Mouse (Mus musculus): Measurements from ENCODE around the gene Map4k2. TPM values are rescaled to one million over a fixed set of nuclear protein-coding genes. Genes with fewer than 3 reads are reported as not detected.

Gene Map4k2
- polyA plus RNA-seq, 1 experiment from 2014 or later, result 10.1 TPM

DNA sequence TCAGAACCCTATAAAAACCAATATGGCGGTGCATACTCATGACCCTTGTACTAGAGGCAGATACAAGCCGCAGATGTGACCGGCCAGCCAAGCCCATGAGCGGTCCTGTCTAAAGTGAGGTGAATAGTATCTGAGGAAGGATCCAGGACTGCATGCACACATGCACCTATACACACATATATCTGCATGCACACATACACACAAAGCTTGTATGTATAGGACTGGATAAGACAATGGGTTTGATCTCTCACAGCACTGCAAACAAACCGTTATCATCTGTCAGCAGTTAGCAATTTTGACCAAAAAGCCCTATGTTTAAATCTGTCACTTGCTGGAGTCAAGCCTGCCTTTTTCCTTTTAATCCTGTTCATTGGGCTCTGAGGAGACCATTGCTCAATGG, 38.8 kb upstream of the Map4k2 start:
- Histone ChIP-seq H3K4me2 (no peak overlapping the region), H3K36me3 (ENCODE audit: control insufficient read depth, insufficient read depth, low read length) (peaks cover 15% of the 10 kb centered on the region), H3K9me3 (replicated peaks; ENCODE audit: control insufficient read depth, low read length) (no peaks in the 10 kb centered on the region), H3K27me3 (ENCODE audit: control insufficient read depth, insufficient read depth, low read length) (no peaks in the 10 kb centered on the region), H3K27ac (ENCODE audit: low read depth, low read length) (no peak overlapping the region; the same call in 1 of the 2 replicates), H3K4me3 (ENCODE audit: low read depth, low read length) (no peak overlapping the region), H3K9ac (ENCODE audit: low read depth, low read length) (0 out of 2 replicates have a peak overlapping the region, but pooled peaks have one; percentile 3), H3K4me1 (ENCODE audit: control insufficient read depth, insufficient read depth, low read length) (peaks cover 39% of the 10 kb centered on the region)
- no peak for ATAC-seq (replicated peaks; ENCODE audit: insufficient number of reproducible peaks, low FRiP score, low TSS enrichment)
- WGBS (ENCODE audit: insufficient replicate concordance), result 91% methylated on average over 5 of the region's 5 CpGs

DNA sequence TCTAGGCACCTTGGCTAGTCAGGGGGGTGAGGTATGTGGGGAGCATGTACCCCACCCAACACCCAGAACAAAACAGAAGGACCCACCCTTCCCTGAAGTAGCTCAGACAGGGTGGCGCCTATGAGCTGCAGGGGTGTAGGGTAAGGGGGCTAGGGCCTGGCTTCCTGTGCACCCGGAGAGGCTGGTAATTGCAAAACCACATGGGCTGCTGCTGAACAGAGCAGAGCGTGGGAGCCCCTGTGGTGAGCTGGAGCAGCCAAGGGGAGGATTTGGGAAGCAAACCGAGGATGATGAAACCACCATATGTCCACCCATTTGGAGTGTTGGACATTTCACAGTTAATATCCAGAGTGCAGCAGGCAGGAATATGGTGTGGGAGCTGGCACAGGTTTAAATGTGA, 38.4 kb upstream of the Map4k2 start:
- Histone ChIP-seq H3K4me2 (no peak overlapping the region), H3K27ac (ENCODE audit: low read depth, low read length) (no peak overlapping the region; the same call in 1 of the 2 replicates), H3K4me1 (ENCODE audit: control insufficient read depth, insufficient read depth, low read length) (peaks cover 43% of the 10 kb centered on the region), H3K9ac (ENCODE audit: low read depth, low read length) (0 out of 2 replicates have a peak overlapping the region, but pooled peaks have one; percentile 3), H3K36me3 (ENCODE audit: control insufficient read depth, insufficient read depth, low read length) (peaks cover 14% of the 10 kb centered on the region), H3K4me3 (ENCODE audit: low read depth, low read length) (no peak overlapping the region), H3K27me3 (ENCODE audit: control insufficient read depth, insufficient read depth, low read length) (no peaks in the 10 kb centered on the region), H3K9me3 (replicated peaks; ENCODE audit: control insufficient read depth, low read length) (no peaks in the 10 kb centered on the region)
- 34% methylated on average over 4 of the region's 4 CpGs for WGBS (ENCODE audit: insufficient replicate concordance)
- no peak for ATAC-seq (replicated peaks; ENCODE audit: insufficient number of reproducible peaks, low FRiP score, low TSS enrichment)

DNA sequence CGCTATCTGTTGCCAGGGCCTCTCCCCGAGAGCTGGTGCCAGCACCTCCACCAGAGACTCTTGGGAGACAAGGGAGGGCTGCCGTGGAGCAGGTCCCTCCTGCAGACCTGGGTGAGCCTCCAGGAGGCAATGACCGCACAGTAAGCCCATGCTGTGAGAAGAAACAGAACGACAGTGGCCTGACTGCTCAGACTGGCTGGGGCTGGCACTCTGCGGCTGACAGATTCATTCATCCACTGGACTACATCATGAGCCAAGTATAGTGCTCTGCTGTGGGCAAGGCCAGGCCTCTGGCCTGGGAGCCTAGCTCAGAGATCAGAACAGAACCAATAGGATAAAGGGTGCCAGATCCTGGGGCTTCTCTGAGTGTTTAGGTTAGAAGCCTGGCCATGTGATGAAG, 37.1 kb upstream of the Map4k2 start:
- no peak overlapping the region for H3K4me2 ChIP-seq
- no peak overlapping the region for H3K4me3 ChIP-seq (ENCODE audit: low read depth, low read length)
- peaks cover 42% of the 10 kb centered on the region for H3K4me1 ChIP-seq (ENCODE audit: control insufficient read depth, insufficient read depth, low read length)
- 53% methylated on average over 6 of the region's 6 CpGs for WGBS (ENCODE audit: insufficient replicate concordance)
- no peaks in the 10 kb centered on the region for H3K27me3 ChIP-seq (ENCODE audit: control insufficient read depth, insufficient read depth, low read length)
- no peak for ATAC-seq (replicated peaks; ENCODE audit: insufficient number of reproducible peaks, low FRiP score, low TSS enrichment)
- no peak overlapping the region for H3K27ac ChIP-seq (ENCODE audit: low read depth, low read length)
- H3K36me3 ChIP-seq (ENCODE audit: control insufficient read depth, insufficient read depth, low read length), result peaks cover 5% of the 10 kb centered on the region
- H3K9me3 ChIP-seq (replicated peaks; ENCODE audit: control insufficient read depth, low read length), result no peaks in the 10 kb centered on the region
- H3K9ac ChIP-seq (ENCODE audit: low read depth, low read length), result 0 out of 2 replicates have a peak overlapping the region, but pooled peaks have one; percentile 11

GRCm38 (mm10) chr19:6304787-6305516, 36.0 kb upstream of the Map4k2 start:
- no peak overlapping the region for H3K4me2 ChIP-seq
- no peak overlapping the region for H3K27ac ChIP-seq (ENCODE audit: low read depth, low read length)

DNA sequence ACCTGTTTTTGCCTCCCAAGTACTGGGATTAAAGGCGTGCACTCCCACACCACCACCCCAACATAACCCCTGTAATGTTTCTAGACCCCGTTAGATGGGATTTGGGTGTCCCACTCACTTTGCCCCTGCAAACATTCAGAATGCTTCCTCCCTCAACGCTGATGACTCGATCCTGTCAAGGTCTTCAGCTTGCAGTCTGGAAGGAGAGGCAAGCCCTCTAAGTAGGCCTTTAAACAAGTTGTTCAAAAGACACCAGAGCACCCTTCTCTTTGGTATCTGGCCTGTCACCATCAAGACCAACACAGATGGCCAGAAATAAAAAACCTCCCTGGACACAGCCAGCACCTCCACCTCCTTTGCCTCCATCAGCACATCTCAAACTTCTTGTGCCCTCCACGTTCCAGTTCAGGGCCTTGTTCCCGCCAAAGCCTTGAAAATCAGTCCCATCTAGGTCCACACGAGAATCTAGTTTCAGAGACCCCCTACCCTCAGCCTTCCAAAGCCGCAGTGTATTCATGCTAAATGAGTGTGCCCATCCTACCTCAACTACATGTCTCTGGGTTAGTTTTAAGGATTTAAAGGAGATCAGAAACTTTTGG, 35.3 kb upstream of the Map4k2 start:
- H3K27ac ChIP-seq (ENCODE audit: low read depth, low read length), result peak overlapping the region; percentile 65
- peaks cover 28% of the 10 kb centered on the region for H3K4me1 ChIP-seq (ENCODE audit: control insufficient read depth, insufficient read depth, low read length)
- no peaks in the 10 kb centered on the region for H3K27me3 ChIP-seq (ENCODE audit: control insufficient read depth, insufficient read depth, low read length)
- WGBS (ENCODE audit: insufficient replicate concordance), result 50% methylated on average over 8 of the region's 8 CpGs
- no peaks in the 10 kb centered on the region for H3K9me3 ChIP-seq (replicated peaks; ENCODE audit: control insufficient read depth, low read length)
- H3K9ac ChIP-seq (ENCODE audit: low read depth, low read length), result peak overlapping the region; percentile 75
- peaks cover 4% of the 10 kb centered on the region; the same call in 1 of the 2 replicates for H3K36me3 ChIP-seq (ENCODE audit: control insufficient read depth, insufficient read depth, low read length)
- H3K4me2 ChIP-seq, result peak overlapping the region; percentile 79
- no peak for ATAC-seq (replicated peaks; ENCODE audit: insufficient number of reproducible peaks, low FRiP score, low TSS enrichment)
- peak overlapping the region; percentile 69 for H3K4me3 ChIP-seq (ENCODE audit: low read depth, low read length)

More at GRCm38 (mm10) chr19:6304787-6305516, 36.0 kb upstream of the Map4k2 start:
- no peaks in the 10 kb centered on the region for H3K27me3 ChIP-seq (ENCODE audit: control insufficient read depth, insufficient read depth, low read length)
- WGBS (ENCODE audit: insufficient replicate concordance), result 22% methylated on average over 5 of the region's 5 CpGs
- H3K4me1 ChIP-seq (ENCODE audit: control insufficient read depth, insufficient read depth, low read length), result peaks cover 33% of the 10 kb centered on the region
- no peak overlapping the region for H3K4me3 ChIP-seq (ENCODE audit: low read depth, low read length)
- no peak for ATAC-seq (replicated peaks; ENCODE audit: insufficient number of reproducible peaks, low FRiP score, low TSS enrichment)
- H3K36me3 ChIP-seq (ENCODE audit: control insufficient read depth, insufficient read depth, low read length), result peaks cover 3% of the 10 kb centered on the region; the same call in 1 of the 2 replicates
- H3K9ac ChIP-seq (ENCODE audit: low read depth, low read length), result no peak overlapping the region
- H3K9me3 ChIP-seq (replicated peaks; ENCODE audit: control insufficient read depth, low read length), result no peaks in the 10 kb centered on the region

DNA sequence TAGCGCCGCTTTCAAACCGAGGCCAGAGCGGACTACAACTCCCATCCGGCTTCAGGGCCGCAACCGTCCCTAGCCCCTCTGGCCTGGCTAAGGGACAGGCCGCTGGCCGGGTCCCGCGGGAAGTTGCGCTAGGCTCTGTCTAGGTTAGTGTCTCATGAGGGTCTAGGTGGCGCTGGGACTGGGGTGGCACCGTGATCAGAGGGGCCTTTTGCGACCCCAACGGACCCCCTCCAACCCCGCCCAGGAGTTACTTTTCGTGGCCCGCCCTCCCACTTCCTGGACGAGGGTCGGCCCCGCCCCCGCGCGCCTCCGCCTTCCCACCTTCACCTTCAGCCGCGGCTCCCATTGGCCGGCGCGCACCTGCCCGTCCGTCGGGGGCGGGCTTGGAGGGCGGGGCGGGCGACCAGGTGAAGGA, 34.8 kb upstream of the Map4k2 start, which contains the start of gene Cdc42bpg:
TSS of gene Cdc42bpg (plus strand) at position 320 of the 415 bp plus-strand sequence.
- Histone ChIP-seq H3K4me1 (ENCODE audit: control insufficient read depth, insufficient read depth, low read length) (peaks cover 28% of the 10 kb centered on the region), H3K27me3 (ENCODE audit: control insufficient read depth, insufficient read depth, low read length) (no peaks in the 10 kb centered on the region), H3K4me3 (ENCODE audit: low read depth, low read length) (peak within 1 kb of the TSS; percentile 69), H3K27ac (ENCODE audit: low read depth, low read length) (peak within 1 kb of the TSS; percentile 65), H3K9ac (ENCODE audit: low read depth, low read length) (peak within 1 kb of the TSS; percentile 75), H3K36me3 (ENCODE audit: control insufficient read depth, insufficient read depth, low read length) (peaks cover 5% of the 10 kb centered on the region; the same call in 1 of the 2 replicates), H3K9me3 (replicated peaks; ENCODE audit: control insufficient read depth, low read length) (no peaks in the 10 kb centered on the region), H3K4me2 (peak within 1 kb of the TSS; percentile 79)
- peak; percentile 79 for ATAC-seq (replicated peaks; ENCODE audit: insufficient number of reproducible peaks, low FRiP score, low TSS enrichment)
- under 1% methylated on average over 32 of the region's 38 CpGs for WGBS (ENCODE audit: insufficient replicate concordance)

GRCm38 (mm10) chr19:6306586-6306985, 34.3 kb upstream of the Map4k2 start:
- 1% methylated on average over 34 of the region's 34 CpGs for WGBS (ENCODE audit: insufficient replicate concordance)
- Histone ChIP-seq H3K4me3 (ENCODE audit: low read depth, low read length) (peak overlapping the region; percentile 69), H3K4me1 (ENCODE audit: control insufficient read depth, insufficient read depth, low read length) (peaks cover 28% of the 10 kb centered on the region)

GRCm38 (mm10) chr19:6307733-6308531, 33.0 kb upstream of the Map4k2 start:
- 81% methylated on average over 9 of the region's 9 CpGs for WGBS (ENCODE audit: insufficient replicate concordance)
- ATAC-seq (replicated peaks; ENCODE audit: insufficient number of reproducible peaks, low FRiP score, low TSS enrichment), result no peak
- Histone ChIP-seq H3K4me2 (no peak overlapping the region; the same call in 1 of the 2 replicates), H3K27ac (ENCODE audit: low read depth, low read length) (no peak overlapping the region), H3K4me3 (ENCODE audit: low read depth, low read length) (no peak overlapping the region), H3K9me3 (replicated peaks; ENCODE audit: control insufficient read depth, low read length) (no peaks in the 10 kb centered on the region), H3K9ac (ENCODE audit: low read depth, low read length) (no peak overlapping the region), H3K36me3 (ENCODE audit: control insufficient read depth, insufficient read depth, low read length) (peaks cover 7% of the 10 kb centered on the region; the same call in 1 of the 2 replicates), H3K27me3 (ENCODE audit: control insufficient read depth, insufficient read depth, low read length) (no peaks in the 10 kb centered on the region), H3K4me1 (ENCODE audit: control insufficient read depth, insufficient read depth, low read length) (peaks cover 24% of the 10 kb centered on the region)

More at GRCm38 (mm10) chr19:6306586-6306985, 34.3 kb upstream of the Map4k2 start:
- Histone ChIP-seq H3K9me3 (replicated peaks; ENCODE audit: control insufficient read depth, low read length) (no peaks in the 10 kb centered on the region), H3K4me2 (peak overlapping the region; percentile 79), H3K9ac (ENCODE audit: low read depth, low read length) (peak overlapping the region; percentile 75), H3K36me3 (ENCODE audit: control insufficient read depth, insufficient read depth, low read length) (peaks cover 5% of the 10 kb centered on the region; the same call in 1 of the 2 replicates), H3K27me3 (ENCODE audit: control insufficient read depth, insufficient read depth, low read length) (no peaks in the 10 kb centered on the region), H3K27ac (ENCODE audit: low read depth, low read length) (peak overlapping the region; percentile 65; the same call in 1 of the 2 replicates)
- ATAC-seq (replicated peaks; ENCODE audit: insufficient number of reproducible peaks, low FRiP score, low TSS enrichment), result peak; percentile 48
